Mouse (Mus musculus): ENCODE data around the gene Vav3.

The Vav3 gene

GRCm38 (mm10) chr3:109714476-109714875 is 374.0 kb downstream of the Vav3 start:
- no peak for DNase-seq

GRCm38 (mm10) chr3:109721753-109722152 is 381.3 kb downstream of the Vav3 start:
- DNase-seq: no peak

- no peak for DNase-seq
Measured at GRCm38 (mm10) chr3:109726776-109727175, 386.3 kb downstream of the Vav3 start.

DNA sequence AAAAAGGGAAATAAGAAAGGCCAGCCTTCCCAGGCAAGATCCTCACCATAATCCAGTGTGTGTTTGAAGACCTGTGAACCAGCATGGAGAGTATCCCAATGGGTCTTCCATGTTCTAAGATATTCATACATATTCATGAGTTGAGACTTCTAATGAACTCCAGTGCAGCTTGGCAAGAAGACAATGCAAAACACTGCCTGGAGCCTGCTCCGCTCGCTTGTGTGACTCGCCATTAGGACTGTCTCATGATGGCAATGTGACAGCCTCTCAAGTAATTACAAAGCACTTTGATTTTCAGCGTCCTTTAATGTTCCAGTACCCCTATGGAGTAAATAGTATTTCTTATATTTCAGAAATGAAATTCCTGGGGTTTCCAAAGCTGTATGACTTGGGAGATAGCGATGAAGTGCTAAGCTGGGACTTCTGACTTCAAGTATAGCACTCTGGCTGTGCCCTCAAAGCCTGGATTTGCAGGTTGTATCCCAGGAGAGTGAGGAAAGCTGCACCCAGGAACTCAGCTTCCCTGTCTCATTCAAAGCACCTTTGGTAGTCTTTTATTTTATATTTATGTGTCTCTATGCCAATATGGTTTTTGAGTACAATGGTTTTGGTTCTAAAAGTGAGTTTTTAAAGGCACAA is 391.3 kb downstream of the Vav3 start:
- DNase-seq: peak; percentile 16 to 47

DNA sequence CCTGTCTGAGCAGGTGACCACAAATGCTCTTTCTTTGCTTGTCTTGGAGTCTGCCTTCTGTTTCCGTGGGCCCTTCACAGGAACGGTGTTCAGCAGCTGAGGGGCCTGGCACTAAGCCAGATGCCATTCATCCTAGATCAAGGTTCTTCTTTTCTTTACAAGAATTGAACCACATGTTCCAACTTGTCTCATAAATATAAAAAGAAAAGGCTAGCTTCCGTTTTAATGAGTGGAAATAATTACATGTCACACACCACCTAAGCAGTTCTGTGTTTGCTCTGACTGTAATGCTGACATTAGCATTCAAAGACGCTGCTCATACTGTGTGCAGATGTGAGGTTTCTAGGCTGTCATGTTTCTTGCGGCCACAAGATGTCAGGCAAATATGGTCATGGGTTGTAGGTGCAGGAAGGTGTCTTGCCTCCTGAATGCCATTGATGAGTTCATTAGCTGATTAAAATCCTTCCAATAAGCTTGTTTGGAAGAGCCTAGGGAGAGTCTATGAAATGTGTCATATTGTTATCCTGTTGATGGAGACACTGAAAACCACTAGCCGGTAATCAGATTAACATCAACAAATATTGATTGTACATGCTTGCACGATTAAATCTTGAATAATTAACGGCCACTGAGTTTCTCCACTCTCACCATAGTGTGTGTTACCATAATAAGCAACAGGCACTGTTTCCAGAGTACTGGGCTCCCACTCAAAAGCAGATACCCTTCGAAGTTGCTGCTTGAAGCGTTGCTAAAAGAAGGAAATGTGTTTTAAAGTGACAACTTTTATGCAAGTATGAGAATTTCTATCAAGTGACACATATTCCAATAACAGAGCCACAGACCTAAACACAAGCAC is 392.1 kb downstream of the Vav3 start:
- peak; percentile 48 to 55 for DNase-seq

Measured in kidney, postnatal 25 days (tissue).